Mouse (Mus musculus): Measurements from ENCODE around the gene Ece1.

DNA sequence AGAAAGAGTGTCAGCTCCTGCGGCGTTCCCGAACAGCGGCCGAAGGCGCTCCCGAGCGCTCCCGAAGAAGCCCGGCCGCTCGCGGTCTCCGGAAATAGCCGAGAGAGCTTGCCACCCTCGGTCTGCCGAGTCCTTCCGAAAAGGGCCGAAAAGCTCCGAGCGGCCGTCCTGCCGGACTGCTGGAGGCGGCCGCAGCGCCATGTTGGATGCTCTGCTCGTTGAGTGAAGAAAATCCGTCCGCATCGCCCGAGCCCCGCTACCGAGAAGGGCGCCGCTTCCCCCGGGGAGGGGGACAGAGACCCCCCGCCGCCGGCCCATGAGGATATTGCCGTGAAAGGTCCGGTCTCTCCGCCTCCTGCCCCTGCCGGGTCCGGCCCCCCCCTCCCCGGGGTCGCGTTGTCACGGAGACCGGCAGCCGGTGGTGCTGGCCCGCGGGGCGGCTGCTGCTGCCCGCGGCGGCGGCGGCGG is 131.3 kb downstream of the Ece1 start:
- TF ChIP-seq CTCF (conservative IDR thresholded peaks at IDR 0.05; ENCODE audit: low read length) (no peak), POU5F1 (IDR thresholded peaks at IDR 0.05; ENCODE audit: borderline replicate concordance, low read length) (no peak)
